Mouse (Mus musculus) liver, embryonic 14.5 days (tissue): ENCODE measurements around the gene Tmc6. TPM values are rescaled to one million over a fixed set of nuclear protein-coding genes. Genes with fewer than 3 reads are reported as not detected.

Source experiments
- ATAC-seq: fragments of 200-750 bp; cut with Nextera tagmentation; 2 replicates; pipeline ENCODE4 v1.8.0; 2017; ENCODE audit warnings: moderate number of reproducible peaks, mild to moderate bottlenecking, moderate library complexity; ENCODE audit not compliant: insufficient read depth
- DNase-seq, 3 experiments: peaks; one replicate each; pipeline ENCODE4 v3.0.0-alpha.2; 2012 to 2013; ENCODE audit warnings: low read depth in 3 of 3, low spot score in 3 of 3
- H3K27ac ChIP-seq: fragments of 300-500 bp; sonication (generic); 2 replicates; pipeline ENCODE4 v1.5.1; 2014; ENCODE audit warnings: moderate library complexity, mild to moderate bottlenecking, control low read depth, inconsistent platforms
- H3K27me3 ChIP-seq: fragments of 300-500 bp; sonication (generic); 2 replicates; pipeline ENCODE4 v1.6.1; 2014; ENCODE audit warnings: mild to moderate bottlenecking, low read length, moderate library complexity; ENCODE audit not compliant: control insufficient read depth, insufficient read depth
- H3K36me3 ChIP-seq: fragments of 300-500 bp; sonication (generic); replicated peaks from 2 replicates; pipeline ENCODE4 v1.6.1; 2014; ENCODE audit warnings: low read depth; ENCODE audit not compliant: control insufficient read depth, insufficient read depth
- H3K4me1 ChIP-seq, 2 experiments: fragments of 200-500 bp in 1 of 2; fragments of 300-500 bp in 1 of 2; sonication (generic) in 1 of 2; replicated peaks; 2 replicates each; pipeline ENCODE4 v1.6.1; 2012 to 2014; ENCODE audit warnings: antibody characterized with exemption in 1 of 2, inconsistent platforms in 1 of 2, low read length in 1 of 2; ENCODE audit not compliant: control insufficient read depth in 2 of 2, insufficient read depth in 2 of 2
- H3K4me2 ChIP-seq: fragments of 300-500 bp; sonication (generic); 2 replicates; pipeline ENCODE4 v1.6.1; 2014; ENCODE audit warnings: low read depth, mild to moderate bottlenecking, control low read depth, moderate library complexity
- H3K4me3 ChIP-seq, 2 experiments: fragments of 200-500 bp in 1 of 2; fragments of 300-500 bp in 1 of 2; sonication (generic) in 1 of 2; 2 replicates each; pipeline ENCODE4 v1.5.1; 2012 to 2014; ENCODE audit warnings: low read depth in 2 of 2, low read length in 2 of 2, mild to moderate bottlenecking in 2 of 2, control low read depth in 1 of 2, inconsistent platforms in 1 of 2, moderate library complexity in 1 of 2; ENCODE audit not compliant: insufficient read depth in 1 of 2
- H3K9ac ChIP-seq: fragments of 300-500 bp; sonication (generic); replicated peaks from 2 replicates; pipeline ENCODE4 v1.6.1; 2014; ENCODE audit warnings: mild to moderate bottlenecking, control low read depth, moderate library complexity
- H3K9me3 ChIP-seq: fragments of 300-500 bp; sonication (generic); 2 replicates; pipeline ENCODE4 v1.6.1; 2016; ENCODE audit warnings: low read length, mixed read lengths; ENCODE audit not compliant: control insufficient read depth
- CTCF ChIP-seq: IDR thresholded peaks from 2 replicates; pipeline ENCODE4 v1.5.1; 2016; ENCODE audit warnings: antibody characterized with exemption, low read depth, control low read depth
- EP300 ChIP-seq: IDR thresholded peaks from 2 replicates; pipeline ENCODE4 v1.6.1; 2016; ENCODE audit warnings: antibody characterized with exemption, low read depth
- WGBS: fragments of 180-500 bp; shearing (Covaris S2); extraction: QIAGEN DNeasy Blood & Tissue Kit; methylation state at CpG from one replicate; pipeline ENCODE4 v1.1.7; 2014; ENCODE audit not compliant: insufficient replicate concordance; 5-methylcytosine and 5-hydroxymethylcytosine counted together
- polyA plus RNA-seq, 2 experiments: library from polyadenylated mRNA; depleted of rRNA in 1 of 2; stranded (reverse) in 1 of 2; unstranded in 1 of 2; fragments of >200 nt; fragmentation: Nextera tagmentation in 1 of 2; extraction: Ambion mirVana in 1 of 2; gene quantifications; 2 replicates each; pipeline versions ENCODE4 v1.2.1 to v1.2.3; 2012 to 2014

Tmc6 gene
- polyA plus RNA-seq, 2 experiments, result 40.5 to 51.8 TPM

GRCm38 (mm10) chr11:117824060-117824969, 42.3 kb upstream of the Tmc6 start:
- Histone ChIP-seq H3K27me3 (no peaks in the 10 kb centered on the region), H3K9me3 (no peaks in the 10 kb centered on the region), H3K27ac (peak overlapping the region; percentile 93), H3K9ac (peak overlapping the region; percentile 99), H3K4me1 (peaks cover 35 to 48% of the 10 kb centered on the region in 2 experiments), H3K4me2 (peak overlapping the region; percentile 90), H3K4me3 (peak overlapping the region; percentile 90 to 95), H3K36me3 (peaks cover 48% of the 10 kb centered on the region)
- no peak for TF ChIP-seq EP300
- peak; percentile 98 for TF ChIP-seq CTCF
- WGBS, result 15% methylated on average over 23 of the region's 23 CpGs
- peak in 2 of 3 experiments; percentile 67 to 69 for DNase-seq
- peak; percentile 56 for ATAC-seq

DNA sequence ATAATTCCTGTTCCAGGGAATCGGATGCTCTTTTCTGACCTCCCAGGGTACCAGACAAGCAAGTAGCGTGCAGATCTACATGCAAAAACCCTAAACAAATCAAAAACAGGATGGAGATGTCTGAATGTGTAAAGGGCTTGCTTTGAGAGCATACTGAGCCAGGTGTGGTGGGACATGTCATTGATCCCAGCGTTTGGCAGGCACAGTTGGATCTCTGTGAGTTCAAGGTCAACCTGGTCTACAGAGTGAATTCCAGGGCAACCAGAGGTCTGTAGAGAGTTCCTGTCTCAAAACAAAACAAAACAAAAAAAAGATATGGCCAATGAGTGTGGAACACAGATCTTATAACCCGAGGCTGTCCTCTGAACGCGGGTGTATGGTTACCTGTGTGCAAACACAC, 41.4 kb upstream of the Tmc6 start:
- DNase-seq, result no peak
- WGBS, result 85% methylated on average over 6 of the region's 6 CpGs

GRCm38 (mm10) chr11:117822728-117823241, 40.8 kb upstream of the Tmc6 start:
- no peaks in the 10 kb centered on the region for H3K27me3 ChIP-seq
- H3K36me3 ChIP-seq, result peaks cover 58% of the 10 kb centered on the region
- ATAC-seq, result no peak
- peak overlapping the region; percentile 90; the same call in 1 of the 2 replicates for H3K4me2 ChIP-seq
- no peak overlapping the region; the same call in 1 of the 2 replicates for H3K9ac ChIP-seq
- H3K9me3 ChIP-seq, result no peaks in the 10 kb centered on the region
- WGBS, result 91% methylated on average over 7 of the region's 7 CpGs
- TF ChIP-seq EP300 (no peak), CTCF (no peak)
- no peak overlapping the region for H3K4me3 ChIP-seq
- no peak overlapping the region for H3K27ac ChIP-seq
- H3K4me1 ChIP-seq, result peaks cover 20 to 33% of the 10 kb centered on the region in 2 experiments
- DNase-seq, result no peak

More for the DNA sequence above, 41.4 kb upstream of the Tmc6 start:
- Histone ChIP-seq H3K9ac (no peak overlapping the region; the same call in 1 of the 2 replicates), H3K9me3 (no peaks in the 10 kb centered on the region), H3K36me3 (peaks cover 52% of the 10 kb centered on the region), H3K4me1 (peaks cover 26 to 39% of the 10 kb centered on the region in 2 experiments), H3K27me3 (no peaks in the 10 kb centered on the region), H3K4me2 (peak overlapping the region; percentile 90), H3K4me3 (peak overlapping the region in 1 of 2 experiments; percentile 95; a peak in 1 of 4 replicates), H3K27ac (no peak overlapping the region)
- no peak for TF ChIP-seq CTCF
- ATAC-seq, result no peak

DNA sequence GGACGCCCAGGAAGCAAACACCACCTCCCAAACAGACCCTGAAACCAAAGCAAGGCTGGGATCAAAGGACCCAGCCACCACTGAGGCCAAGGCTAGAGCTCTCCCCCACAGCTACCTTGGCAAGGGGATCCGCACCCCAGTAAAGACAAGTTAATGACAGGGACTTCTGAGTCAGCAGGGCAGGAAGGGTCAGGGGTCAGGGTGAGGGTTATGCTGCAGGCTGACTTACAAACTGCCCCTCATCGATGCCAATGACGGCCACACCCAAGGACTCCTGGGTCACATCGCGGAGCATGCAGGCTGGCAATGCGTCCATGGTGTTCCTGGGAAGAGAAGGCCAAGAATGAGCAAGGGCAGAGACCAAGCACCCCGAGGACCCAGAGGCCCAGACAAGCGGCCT, 39.9 kb upstream of the Tmc6 start:
- H3K4me1 ChIP-seq, result peaks cover 14 to 24% of the 10 kb centered on the region in 2 experiments; a peak in 3 of 4 replicates
- no peak overlapping the region for H3K4me2 ChIP-seq
- no peaks in the 10 kb centered on the region for H3K27me3 ChIP-seq
- peaks cover 67% of the 10 kb centered on the region for H3K36me3 ChIP-seq
- 86% methylated on average over 9 of the region's 9 CpGs for WGBS
- no peak overlapping the region for H3K9ac ChIP-seq
- H3K4me3 ChIP-seq, result no peak overlapping the region
- no peak for ATAC-seq
- no peak overlapping the region for H3K27ac ChIP-seq
- TF ChIP-seq EP300 (no peak), CTCF (no peak)
- no peak for DNase-seq
- no peaks in the 10 kb centered on the region for H3K9me3 ChIP-seq

- ATAC-seq (no peak), DNase-seq (no peak)
- WGBS, result 88% methylated on average over 7 of the region's 7 CpGs
- no peak for TF ChIP-seq CTCF
- no peak for TF ChIP-seq EP300
- Histone ChIP-seq H3K9me3 (no peaks in the 10 kb centered on the region), H3K27me3 (no peaks in the 10 kb centered on the region), H3K9ac (no peak overlapping the region), H3K27ac (no peak overlapping the region), H3K4me1 (peaks cover 9 to 14% of the 10 kb centered on the region in 2 experiments; a peak in 3 of 4 replicates), H3K4me2 (no peak overlapping the region), H3K4me3 (no peak overlapping the region), H3K36me3 (peaks cover 83% of the 10 kb centered on the region)
Observed at GRCm38 (mm10) chr11:117820173-117820572, 38.2 kb upstream of the Tmc6 start.
